Mouse (Mus musculus) left cerebral cortex, postnatal 10 days (tissue): ENCODE results near the gene Ttc7b. TPM values are rescaled to one million over a fixed set of nuclear protein-coding genes. Genes with fewer than 3 reads are reported as not detected.

Experiments
- DNase-seq, 2 experiments: peaks; one replicate each; pipeline ENCODE4 v3.0.0; 2021 to 2022; ENCODE audit warnings: low spot score in 2 of 2, mixed read lengths in 1 of 2; ENCODE audit errors: extremely low spot score in 1 of 2
- intact Hi-C: fragments of 180-260 bp; cut with DNase I; formaldehyde crosslinking; loops from one replicate; pipeline ENCODE4 v1.15.1; 2025
- total RNA-seq, 2 experiments: library from RNA; stranded (reverse); gene quantifications; 2 replicates each; pipeline ENCODE4 v1.2.3; 2021

Gene Ttc7b
- total RNA-seq, 2 experiments from 2014 or later, result 137 to 138 TPM

DNA sequence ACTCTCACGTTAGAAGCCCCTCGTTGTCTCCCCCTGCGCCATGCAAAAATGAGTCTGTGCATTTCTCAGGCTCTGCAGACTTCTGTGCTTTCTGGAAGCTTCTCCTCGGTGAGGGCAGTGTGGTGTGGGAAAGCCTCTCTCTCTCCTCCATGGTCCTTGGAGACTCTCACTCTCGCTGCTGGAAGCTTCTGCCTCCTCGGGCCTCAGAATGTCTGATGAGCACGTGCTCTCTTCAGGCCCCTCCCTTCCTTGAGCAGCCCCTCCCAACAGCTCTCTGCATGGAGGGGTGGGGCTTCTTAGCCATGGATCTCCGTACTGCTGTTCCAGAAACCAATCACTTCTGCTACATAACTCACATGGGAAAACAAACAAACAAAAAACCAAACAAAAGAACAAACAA lies 242.3 kb downstream of the Ttc7b start:
- DNase-seq, result no peak
- intact Hi-C loops, result no loop called here

DNA sequence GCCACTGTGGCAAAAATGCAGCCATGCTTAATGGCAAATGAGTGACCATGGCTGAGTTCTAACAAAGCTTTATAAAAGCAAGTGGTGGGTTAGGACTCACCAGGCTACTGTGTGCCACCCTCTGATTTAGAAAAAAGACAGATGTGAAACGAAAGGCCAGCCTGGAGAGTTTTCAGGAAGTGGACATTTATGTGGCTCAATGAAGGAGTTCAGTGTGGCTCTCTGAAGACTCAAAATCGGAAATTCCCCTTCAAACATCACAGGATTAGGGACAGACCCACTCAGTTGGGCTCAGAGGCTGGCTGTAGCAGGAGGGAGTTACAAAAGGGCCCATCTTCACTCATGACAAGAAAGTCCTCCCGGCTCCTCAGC lies 243.1 kb downstream of the Ttc7b start:
- DNase-seq, result no peak
- intact Hi-C loops, result no loop called here

DNA sequence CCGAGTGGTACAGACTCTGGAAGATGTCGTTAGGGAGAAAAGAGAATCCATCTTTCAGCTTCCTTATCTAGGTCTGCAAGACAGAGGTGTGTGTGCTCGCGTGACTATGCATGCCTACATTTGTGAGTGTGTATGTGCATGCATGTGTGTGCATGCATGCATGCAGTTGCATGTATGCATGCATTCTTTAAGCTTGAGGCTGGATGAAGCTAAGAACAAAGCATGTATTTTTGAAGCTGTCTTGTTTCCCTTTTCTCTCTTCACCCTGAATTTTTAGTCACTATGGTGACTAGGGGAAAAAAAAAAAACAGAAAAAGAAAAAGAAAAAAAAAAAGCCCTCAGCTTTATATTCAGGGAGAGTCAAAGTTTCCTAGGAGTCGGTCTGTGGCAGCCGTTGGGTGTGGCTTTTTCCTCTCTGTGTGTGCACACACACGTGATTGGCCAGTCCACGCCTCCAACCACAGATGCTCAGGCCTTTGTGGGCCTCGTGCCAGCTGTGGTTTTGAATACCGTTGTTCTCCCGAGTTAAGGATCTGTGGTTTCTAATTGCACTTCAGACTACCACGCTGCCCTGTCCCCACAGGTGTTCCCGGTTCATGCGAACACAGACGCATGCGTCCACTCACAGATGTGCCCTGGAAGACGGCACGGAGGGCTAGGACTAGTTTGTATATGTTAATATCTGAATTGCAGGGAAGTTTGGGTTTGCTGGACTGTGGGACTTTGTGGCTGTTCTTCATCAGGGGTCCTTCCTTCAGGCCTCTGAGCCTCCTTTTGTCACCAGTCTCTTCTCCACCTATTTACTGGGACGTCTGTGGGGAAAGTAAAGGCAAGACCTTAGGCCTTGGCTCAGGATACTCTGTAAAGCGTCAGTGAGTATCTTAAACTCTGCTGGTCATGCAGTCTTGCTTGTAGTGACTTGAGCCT lies 243.8 kb downstream of the Ttc7b start:
- DNase-seq, result peak; percentile 62 to 91
- intact Hi-C loops, result no loop called here

DNA sequence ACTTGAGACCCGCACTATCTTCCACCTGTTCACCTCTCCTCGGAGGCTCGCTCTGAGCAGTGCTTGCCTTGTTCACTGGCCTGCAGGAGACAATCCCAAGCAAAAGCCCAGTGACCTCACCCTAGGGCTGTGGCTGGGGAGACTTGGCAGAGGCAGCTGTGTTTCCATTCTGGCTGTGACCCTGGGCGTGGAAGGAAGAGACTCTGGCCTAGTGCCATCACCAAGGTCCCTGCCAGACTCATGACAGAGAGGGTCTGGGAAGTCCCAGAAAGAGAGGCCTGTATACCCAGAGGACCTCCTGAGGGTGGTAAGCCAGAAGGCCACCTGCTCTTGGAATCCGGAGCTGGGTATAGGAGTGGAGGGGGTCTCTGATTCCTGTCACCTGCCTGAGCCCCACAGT lies 244.8 kb downstream of the Ttc7b start:
- intact Hi-C loops, result no loop called here
- DNase-seq, result peak in 1 of 2 experiments; percentile 85

DNA sequence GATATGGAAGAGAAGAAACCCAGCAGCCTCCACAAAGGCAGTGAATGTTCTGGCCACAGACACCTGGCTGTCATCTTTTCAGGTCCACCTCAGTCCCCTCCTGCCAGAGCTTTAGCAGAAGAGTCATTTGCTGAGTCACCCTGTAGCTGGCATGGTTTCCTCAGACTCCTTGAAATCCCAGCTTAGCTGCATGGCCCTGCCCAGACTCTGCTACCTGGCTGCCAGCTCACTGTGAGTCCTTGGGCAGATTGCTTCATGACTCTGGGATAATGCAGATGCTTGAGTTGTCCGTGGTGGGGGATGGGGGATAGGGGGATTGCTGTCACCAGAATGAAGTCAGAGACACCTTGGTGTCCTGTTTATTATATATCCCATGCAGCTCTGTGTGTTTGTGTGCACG lies 247.6 kb downstream of the Ttc7b start:
- intact Hi-C loops, result no loop called here
- DNase-seq, result no peak

DNA sequence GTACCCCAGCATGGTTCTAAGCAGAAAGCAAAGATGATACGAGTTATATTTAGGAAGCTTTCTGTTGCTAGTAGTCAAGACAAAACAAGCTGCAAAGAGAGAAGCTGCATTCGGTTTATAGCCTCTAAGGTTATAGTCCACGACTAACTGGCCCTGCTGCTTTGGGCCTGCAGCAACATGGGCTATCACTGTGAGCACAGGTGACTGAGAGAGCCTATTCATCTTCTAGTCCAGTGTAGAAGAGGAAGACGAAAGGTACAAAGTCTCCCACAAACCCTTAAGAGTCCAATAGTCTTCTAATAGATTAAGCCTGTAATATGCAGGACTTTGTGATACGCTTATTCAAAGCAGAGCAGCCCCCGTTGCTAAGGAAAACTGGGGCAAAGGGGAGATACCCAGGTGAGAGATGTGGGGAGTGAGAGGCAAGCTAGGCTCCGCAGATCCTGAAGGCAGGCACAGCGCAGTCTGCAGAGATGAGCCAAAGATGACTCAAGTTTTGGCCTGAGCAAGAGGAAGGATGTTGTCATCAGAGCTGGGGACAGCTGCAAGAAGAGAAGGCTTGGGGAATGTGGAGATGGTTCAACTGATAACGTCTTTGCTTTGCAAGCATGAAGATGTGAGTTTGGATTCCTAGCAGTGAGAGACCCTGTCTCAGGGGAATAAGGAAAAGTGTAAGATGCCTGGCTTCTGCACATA lies 250.5 kb downstream of the Ttc7b start:
- intact Hi-C loops, result loop anchor here (5.0 kb wide), 1 partner anchor 48 kb away; no protein-coding TSS in a partner anchor
- DNase-seq, result no peak

DNA sequence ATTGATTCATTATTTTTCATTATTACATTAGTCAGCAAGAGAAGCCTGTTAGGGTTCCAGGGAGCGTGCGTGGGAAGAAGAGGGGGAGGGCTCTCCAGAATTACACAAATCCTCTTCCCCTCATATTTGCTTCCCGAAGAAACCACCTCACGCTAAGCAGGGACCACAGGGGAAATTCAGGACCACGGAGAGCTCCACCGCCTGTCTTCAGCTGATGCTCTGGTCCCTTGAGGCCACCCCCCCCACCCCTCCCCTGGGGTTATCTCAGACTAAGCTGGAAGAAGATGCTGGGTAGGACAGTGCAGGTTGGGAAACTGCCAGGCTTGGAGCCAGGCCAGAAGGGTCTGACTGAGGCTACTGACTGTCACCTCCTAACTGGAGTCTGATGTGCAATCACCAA lies 252.6 kb downstream of the Ttc7b start:
- DNase-seq, result peak in 1 of 2 experiments; percentile 69
- intact Hi-C loops, result loop anchor here (5.0 kb wide), 1 partner anchor 46 kb away; no protein-coding TSS in a partner anchor

DNA sequence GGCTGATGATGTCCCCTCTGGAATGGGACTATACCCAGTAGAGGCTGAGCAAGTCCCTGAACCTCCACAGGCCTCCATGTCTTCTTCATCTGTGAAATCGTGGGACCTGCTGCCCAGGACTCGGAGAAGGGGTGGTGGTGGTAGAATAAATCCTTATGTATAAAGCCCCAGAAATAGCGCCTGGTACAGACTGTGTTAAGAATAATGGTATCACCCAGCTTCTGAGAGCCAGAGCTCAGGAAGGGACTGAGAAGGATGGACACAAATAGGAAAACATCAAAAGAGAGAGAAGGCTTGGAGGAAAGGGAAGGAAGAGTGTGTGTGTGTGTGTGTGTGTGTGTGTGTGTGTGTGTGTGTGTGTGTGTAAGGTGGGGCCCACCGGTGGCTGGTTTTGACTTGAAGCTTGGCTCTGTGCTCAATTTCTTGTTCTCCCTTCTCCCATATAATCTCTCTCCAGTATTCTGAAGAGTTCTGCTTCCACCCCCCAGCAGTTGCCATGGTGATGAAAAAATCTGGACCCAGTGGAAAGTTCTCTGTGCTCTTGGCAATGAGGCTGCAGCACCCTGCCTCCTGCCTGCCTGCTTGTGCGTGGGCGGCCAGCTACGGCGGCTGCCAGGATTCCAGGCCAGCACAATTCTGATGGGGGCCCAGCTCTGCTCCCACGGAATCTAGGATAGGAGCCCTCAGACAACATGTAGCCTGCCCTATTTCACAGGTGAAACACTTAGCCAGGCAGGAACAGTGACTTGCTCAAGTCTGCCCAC lies 254.9 kb downstream of the Ttc7b start:
- peak; percentile 91 to 97 for DNase-seq
- intact Hi-C loops, result loop anchor here (5.0 kb wide), 1 partner anchor 43 kb away; no protein-coding TSS in a partner anchor

DNA sequence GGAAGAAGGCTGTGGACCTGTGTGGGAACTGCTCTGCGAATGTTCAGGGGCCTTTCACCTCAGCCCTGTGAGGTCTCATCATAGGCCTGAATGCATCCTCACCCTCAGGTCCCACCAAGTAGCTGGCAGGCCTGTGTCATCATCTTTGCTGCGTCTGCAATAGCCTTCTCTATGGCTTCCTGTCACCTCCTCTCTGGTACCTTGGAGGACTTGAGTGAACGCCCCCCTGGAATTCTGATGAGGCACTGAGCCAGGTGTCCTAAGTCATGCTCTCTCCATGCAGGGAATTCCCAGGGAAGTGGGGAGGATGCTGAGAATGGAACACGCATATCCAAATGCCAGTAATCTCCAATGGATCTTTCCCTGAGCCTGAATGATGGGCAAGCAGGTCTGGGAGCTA lies 255.7 kb downstream of the Ttc7b start:
- intact Hi-C loops, result loop anchor here (5.0 kb wide), 2 partner anchors 43 to 63 kb away; no protein-coding TSS in a partner anchor
- DNase-seq, result no peak

DNA sequence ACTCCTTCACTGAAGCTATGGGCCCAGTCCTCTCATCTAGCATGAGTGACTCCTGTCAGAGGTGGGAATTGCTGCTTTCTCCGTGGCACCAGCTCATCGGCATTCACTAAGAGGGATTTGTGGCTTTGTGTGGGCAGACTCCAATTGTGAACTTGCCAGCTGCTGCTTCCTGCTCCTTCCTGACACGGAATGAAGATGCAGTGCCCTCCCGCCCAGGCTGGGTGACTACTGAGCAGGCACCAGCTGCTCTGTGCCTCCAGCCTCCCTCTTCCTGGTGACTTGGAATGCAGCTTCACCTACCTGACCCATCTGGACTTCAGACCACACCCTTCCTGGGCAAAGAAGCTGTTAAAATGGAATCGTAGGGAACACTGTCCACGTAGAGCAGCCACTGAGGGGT lies 257.8 kb downstream of the Ttc7b start:
- DNase-seq, result no peak
- intact Hi-C loops, result loop anchor here (5.0 kb wide), 1 partner anchor 61 kb away; no protein-coding TSS in a partner anchor

DNA sequence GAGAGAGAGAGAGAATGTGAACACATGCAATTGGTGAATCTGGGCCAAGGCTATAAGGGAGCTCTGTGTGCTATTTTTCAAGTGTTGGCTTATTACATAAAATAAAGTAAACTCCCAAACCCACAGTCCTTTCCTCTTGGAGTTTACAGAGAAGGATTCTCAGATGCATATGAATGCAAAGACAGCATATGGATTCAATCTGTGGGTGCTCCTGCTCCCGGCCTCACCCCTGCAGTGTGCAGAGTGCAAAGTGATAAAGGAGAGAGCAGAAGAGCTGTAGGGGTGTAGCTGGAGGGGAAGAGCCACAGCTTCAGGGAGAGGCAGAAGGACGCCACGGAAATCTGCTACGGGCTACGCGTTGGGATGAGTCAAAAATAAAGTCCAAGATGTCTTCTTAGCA lies 258.9 kb downstream of the Ttc7b start:
- intact Hi-C loops, result loop anchor here (5.0 kb wide), 1 partner anchor 59 kb away; no protein-coding TSS in a partner anchor
- DNase-seq, result no peak

DNA sequence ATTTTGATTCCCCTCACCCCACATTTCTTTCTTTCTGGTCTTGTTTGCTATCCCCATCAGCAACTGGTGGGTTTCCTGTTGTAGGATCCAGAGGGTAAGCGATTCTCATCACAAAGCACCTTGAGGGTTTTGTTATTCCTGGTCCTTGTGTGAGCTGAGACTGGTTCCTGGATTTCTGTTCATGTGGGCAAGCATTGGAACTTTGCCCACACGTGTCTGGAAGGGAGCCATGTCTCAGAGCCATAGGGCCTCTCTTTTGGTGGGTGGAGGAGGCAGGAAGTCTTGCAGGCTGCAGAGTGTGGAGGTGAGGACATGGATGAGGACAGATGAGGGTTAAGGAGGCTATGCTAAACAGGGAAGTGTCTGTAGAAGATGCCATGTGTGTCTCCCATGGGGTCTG lies 260.5 kb downstream of the Ttc7b start:
- DNase-seq, result no peak
- intact Hi-C loops, result loop anchor here (5.0 kb wide), 1 partner anchor 58 kb away; no protein-coding TSS in a partner anchor

DNA sequence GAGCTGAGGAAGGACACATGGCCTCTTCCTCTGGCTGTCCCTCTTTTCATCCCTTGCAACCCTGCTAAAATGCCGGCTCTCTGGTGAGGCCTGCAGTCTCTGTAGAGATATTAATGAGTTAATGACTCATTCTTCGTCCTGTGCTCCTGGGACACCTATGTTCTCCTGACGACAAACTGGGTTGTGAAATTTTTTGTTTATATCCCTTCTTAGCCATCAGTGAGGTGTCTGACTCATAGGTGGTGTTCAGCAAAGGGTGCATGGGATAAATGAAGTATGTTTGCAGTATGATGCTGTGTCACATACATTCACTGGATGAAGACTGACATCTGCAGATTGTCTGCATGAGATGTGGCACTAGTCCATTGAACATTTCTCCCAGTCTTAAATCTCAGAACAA lies 262.8 kb downstream of the Ttc7b start:
- intact Hi-C loops, result no loop called here
- DNase-seq, result no peak

DNA sequence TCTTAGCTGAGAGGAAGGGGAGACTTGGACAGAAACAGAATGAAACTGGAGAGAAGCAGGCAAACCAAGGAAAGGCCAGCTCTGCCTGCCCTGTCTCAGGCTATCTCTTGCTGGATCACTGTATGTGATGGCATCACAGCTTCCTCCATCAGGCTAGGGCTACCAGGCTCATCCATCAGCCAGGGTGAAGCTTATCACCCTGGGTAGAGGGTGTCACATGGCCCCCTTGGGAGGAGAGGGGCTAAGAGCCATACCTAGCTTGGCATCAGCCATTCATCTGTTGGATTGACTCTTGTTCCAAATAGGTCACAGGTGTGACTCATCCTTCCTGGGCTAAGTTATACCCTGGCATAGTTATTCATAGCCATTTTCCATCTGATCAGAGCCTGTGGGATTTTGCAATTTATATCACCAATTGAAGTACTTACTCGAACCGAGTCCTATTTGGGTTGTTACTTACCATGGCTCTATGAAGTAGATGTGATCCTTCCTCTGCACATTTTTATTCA lies 265.1 kb downstream of the Ttc7b start:
- intact Hi-C loops, result no loop called here
- no peak for DNase-seq

DNA sequence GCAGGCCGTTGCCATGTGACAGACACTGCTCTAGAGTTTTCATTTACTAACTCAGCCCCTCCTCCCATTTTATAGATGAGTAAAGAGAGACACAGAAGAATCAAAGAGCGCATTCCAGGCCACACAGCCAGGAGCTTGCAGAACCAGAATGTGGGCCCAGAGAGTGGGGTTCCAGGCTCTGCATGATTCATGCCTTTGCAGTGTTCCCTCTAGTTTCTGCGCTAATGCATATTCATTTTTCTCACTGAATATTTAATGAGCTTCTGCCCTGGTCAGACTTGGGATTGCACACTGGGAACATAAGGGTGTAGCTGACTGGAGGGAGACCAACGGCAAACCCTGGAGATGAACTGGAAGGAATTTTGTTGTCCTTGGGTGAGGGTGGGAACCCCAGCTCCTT lies 266.2 kb downstream of the Ttc7b start:
- intact Hi-C loops, result no loop called here
- no peak for DNase-seq
